Mouse (Mus musculus) lung, postnatal 0 days (tissue): Measurements from ENCODE around the gene Gna11. TPM values are rescaled to one million over a fixed set of nuclear protein-coding genes. Genes with fewer than 3 reads are reported as not detected.

Experiments used
- ATAC-seq: fragments of 200-750 bp; cut with Nextera tagmentation; 2 replicates; pipeline ENCODE4 v1.8.0; 2017; ENCODE audit warnings: moderate library complexity
- DNase-seq: peaks from one replicate; pipeline ENCODE4 v3.0.0-alpha.2; 2016; ENCODE audit warnings: low spot score
- H3K27ac ChIP-seq: fragments of 300-500 bp; sonication (generic); 2 replicates; pipeline ENCODE4 v1.5.1; 2014; ENCODE audit warnings: antibody characterized with exemption, mild to moderate bottlenecking, low read length, mixed read lengths
- H3K27me3 ChIP-seq: fragments of 300-500 bp; sonication (generic); replicated peaks from 2 replicates; pipeline ENCODE4 v1.6.1; 2014; ENCODE audit warnings: low read length, mixed read lengths; ENCODE audit not compliant: insufficient read depth
- H3K36me3 ChIP-seq: fragments of 300-500 bp; sonication (generic); 2 replicates; pipeline ENCODE4 v1.6.1; 2014; ENCODE audit warnings: low read length, mixed read lengths; ENCODE audit not compliant: insufficient read depth
- H3K4me1 ChIP-seq: fragments of 300-500 bp; sonication (generic); 2 replicates; pipeline ENCODE4 v1.6.1; 2014; ENCODE audit warnings: antibody characterized with exemption, low read depth, low read length, mixed read lengths; ENCODE audit not compliant: insufficient read depth
- H3K4me2 ChIP-seq: fragments of 300-500 bp; sonication (generic); replicated peaks from 2 replicates; pipeline ENCODE4 v1.6.1; 2014; ENCODE audit warnings: low read depth, mild to moderate bottlenecking, low read length, moderate library complexity, mixed read lengths
- H3K4me3 ChIP-seq: fragments of 300-500 bp; sonication (generic); 2 replicates; pipeline ENCODE4 v1.5.1; 2014; ENCODE audit warnings: low read depth, low read length
- H3K9ac ChIP-seq: fragments of 300-500 bp; sonication (generic); replicated peaks from 2 replicates; pipeline ENCODE4 v1.6.1; 2014; ENCODE audit warnings: low read depth, mild to moderate bottlenecking
- H3K9me3 ChIP-seq: fragments of 300-500 bp; sonication (generic); 2 replicates; pipeline ENCODE4 v1.6.1; 2016; ENCODE audit warnings: low read length, mixed read lengths
- CTCF ChIP-seq: IDR thresholded peaks from 2 replicates; pipeline ENCODE4 v1.5.1; 2016; ENCODE audit warnings: antibody characterized with exemption, mild to moderate bottlenecking
- EP300 ChIP-seq: IDR thresholded peaks from 2 replicates; pipeline ENCODE4 v1.6.1; 2016; ENCODE audit warnings: antibody characterized with exemption, mild to moderate bottlenecking, control low read depth
- WGBS: fragments of 180-500 bp; shearing (Covaris S2); extraction: QIAGEN DNeasy Blood & Tissue Kit; methylation state at CpG from one replicate; pipeline ENCODE4 v1.1.7; 2014; 5-methylcytosine and 5-hydroxymethylcytosine counted together
- polyA plus RNA-seq: library from polyadenylated mRNA; unstranded; fragments of >200 nt; fragmentation: Nextera tagmentation; extraction: Ambion mirVana; gene quantifications from 2 replicates; pipeline ENCODE4 v1.2.1, GENCODE M21; 2015

The Gna11 gene
- polyA plus RNA-seq, 1 experiment from 2014 or later, result 62.5 TPM

- TF ChIP-seq EP300 (no peak), CTCF (no peak)
- Histone ChIP-seq H3K27ac (peak overlapping the region; percentile 32; the same call in 1 of the 2 replicates), H3K9me3 (no peaks in the 10 kb centered on the region), H3K27me3 (no peaks in the 10 kb centered on the region), H3K4me2 (no peak overlapping the region), H3K36me3 (no peaks in the 10 kb centered on the region), H3K4me1 (peaks cover 24% of the 10 kb centered on the region; the same call in 1 of the 2 replicates), H3K9ac (no peak overlapping the region), H3K4me3 (no peak overlapping the region)
- 59% methylated on average over 5 of the region's 5 CpGs for WGBS
- DNase-seq, result peak; percentile 33
- no peak for ATAC-seq
Measured at GRCm38 (mm10) chr10:81546332-81546731, 1.3 kb upstream of the Gna11 start.

GRCm38 (mm10) chr10:81544296-81545160, 462 bp downstream of the Gna11 start:
- DNase-seq (no peak), ATAC-seq (peak; percentile 17)
- no peak for TF ChIP-seq CTCF

DNA sequence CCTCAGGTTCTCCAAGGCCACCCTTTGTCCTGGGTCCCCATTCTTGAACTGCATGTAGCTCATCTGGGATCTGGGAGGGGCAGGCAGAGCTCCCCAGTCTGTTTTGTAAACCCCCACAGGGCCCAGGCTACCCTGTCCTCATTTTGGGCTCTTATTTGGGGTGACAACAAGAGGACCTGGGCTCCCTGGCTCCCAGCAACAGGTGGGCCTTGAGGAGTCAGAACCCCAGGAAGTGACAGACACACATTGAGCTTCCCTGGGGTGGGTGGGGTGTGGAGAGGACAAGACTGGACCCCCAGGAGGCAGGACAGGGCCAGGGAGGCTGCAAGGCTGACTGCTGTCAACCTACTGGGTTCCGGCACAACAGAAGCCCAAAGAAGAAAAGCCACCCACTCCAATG, 1.4 kb downstream of the Gna11 start:
- Histone ChIP-seq H3K4me1 (peaks cover 23% of the 10 kb centered on the region; the same call in 1 of the 2 replicates), H3K9ac (peak overlapping the region; percentile 82), H3K4me2 (peak overlapping the region; percentile 96), H3K4me3 (peak overlapping the region; percentile 82; the same call in 1 of the 2 replicates), H3K9me3 (no peaks in the 10 kb centered on the region), H3K27me3 (no peaks in the 10 kb centered on the region), H3K36me3 (no peaks in the 10 kb centered on the region), H3K27ac (0 out of 2 replicates have a peak overlapping the region, but pooled peaks have one; percentile 45)
- DNase-seq (no peak), ATAC-seq (no peak)
- no peak for TF ChIP-seq EP300
- TF ChIP-seq CTCF, result no peak
- 56% methylated on average over 1 of the region's 1 CpGs for WGBS

More at GRCm38 (mm10) chr10:81544296-81545160, 462 bp downstream of the Gna11 start:
- Histone ChIP-seq H3K27ac (peak overlapping the region; percentile 45), H3K9ac (peak overlapping the region; percentile 82), H3K9me3 (no peaks in the 10 kb centered on the region), H3K4me1 (peaks cover 23% of the 10 kb centered on the region; the same call in 1 of the 2 replicates), H3K27me3 (no peaks in the 10 kb centered on the region), H3K4me3 (peak overlapping the region; percentile 82), H3K4me2 (peak overlapping the region; percentile 96), H3K36me3 (no peaks in the 10 kb centered on the region)
- under 1% methylated on average over 86 of the region's 93 CpGs for WGBS

- peak overlapping the region; percentile 64; the same call in 1 of the 2 replicates for H3K27ac ChIP-seq
Measured at GRCm38 (mm10) chr10:81542727-81543460, 2.1 kb downstream of the Gna11 start.

DNA sequence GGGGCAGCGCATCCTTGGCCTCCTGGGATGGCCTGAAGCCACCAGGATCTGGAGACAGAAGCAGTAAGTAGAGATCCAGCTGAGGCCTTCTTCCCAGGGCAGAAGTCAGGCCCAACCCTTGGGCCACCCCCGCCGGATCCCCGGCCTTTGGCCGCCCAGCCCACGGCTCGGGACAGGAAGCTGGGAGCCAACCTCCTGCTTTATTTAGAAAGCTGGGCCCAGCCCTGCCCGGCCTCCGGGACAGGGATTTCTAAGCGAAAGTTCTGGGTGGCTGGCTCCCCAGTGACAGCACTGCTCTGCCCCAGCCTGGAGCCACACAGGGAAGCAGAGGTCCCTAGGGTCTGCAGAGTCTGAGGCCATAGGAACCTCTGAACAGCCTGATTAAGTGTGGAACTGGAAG, 3.2 kb downstream of the Gna11 start:
- H3K36me3 ChIP-seq, result no peaks in the 10 kb centered on the region
- H3K4me3 ChIP-seq, result no peak overlapping the region
- H3K4me2 ChIP-seq, result peak overlapping the region; percentile 30
- peak overlapping the region; percentile 40; the same call in 1 of the 2 replicates for H3K9ac ChIP-seq
- TF ChIP-seq CTCF, result no peak
- TF ChIP-seq EP300, result no peak; the same call in 1 of the 2 replicates
- H3K27ac ChIP-seq, result peak overlapping the region; percentile 64
- H3K9me3 ChIP-seq, result no peaks in the 10 kb centered on the region
- H3K27me3 ChIP-seq, result no peaks in the 10 kb centered on the region
- WGBS, result 41% methylated on average over 10 of the region's 10 CpGs
- peak; percentile 49 for DNase-seq
- H3K4me1 ChIP-seq, result peaks cover 23% of the 10 kb centered on the region; the same call in 1 of the 2 replicates
- ATAC-seq, result no peak

More at GRCm38 (mm10) chr10:81542727-81543460, 2.1 kb downstream of the Gna11 start:
- Histone ChIP-seq H3K4me2 (no peak overlapping the region), H3K4me3 (no peak overlapping the region), H3K27me3 (no peaks in the 10 kb centered on the region), H3K36me3 (no peaks in the 10 kb centered on the region), H3K4me1 (peaks cover 23% of the 10 kb centered on the region; the same call in 1 of the 2 replicates), H3K9ac (0 out of 2 replicates have a peak overlapping the region, but pooled peaks have one; percentile 40), H3K9me3 (no peaks in the 10 kb centered on the region)
- ATAC-seq (no peak), DNase-seq (no peak)
- TF ChIP-seq EP300 (no peak), CTCF (no peak)
- WGBS, result 71% methylated on average over 7 of the region's 7 CpGs

DNA sequence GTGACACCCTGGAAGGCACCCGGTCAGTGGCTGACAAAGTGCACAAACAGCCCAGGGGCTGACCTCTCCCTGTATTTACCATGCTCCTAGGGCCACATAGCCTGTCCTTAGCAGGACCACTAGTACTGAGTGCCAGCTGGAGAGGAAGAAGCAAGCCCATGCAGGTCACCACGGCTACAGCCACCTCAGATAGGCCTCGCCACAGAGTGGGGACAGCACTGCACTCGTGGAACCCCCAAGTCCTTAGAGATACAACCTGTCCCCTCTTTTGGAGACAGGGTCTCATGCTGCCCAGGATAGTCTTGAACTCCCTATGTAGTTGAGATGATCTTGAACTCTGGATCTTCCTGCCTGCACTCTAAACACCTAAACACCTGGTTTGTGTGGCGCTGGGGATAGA, 3.6 kb downstream of the Gna11 start:
- Histone ChIP-seq H3K4me3 (no peak overlapping the region), H3K36me3 (no peaks in the 10 kb centered on the region), H3K9ac (0 out of 2 replicates have a peak overlapping the region, but pooled peaks have one; percentile 40), H3K27me3 (no peaks in the 10 kb centered on the region), H3K4me1 (peaks cover 23% of the 10 kb centered on the region; the same call in 1 of the 2 replicates), H3K9me3 (no peaks in the 10 kb centered on the region), H3K27ac (peak overlapping the region; percentile 64), H3K4me2 (peak overlapping the region; percentile 30)
- DNase-seq (no peak), ATAC-seq (no peak)
- WGBS, result 72% methylated on average over 5 of the region's 5 CpGs
- TF ChIP-seq CTCF (no peak), EP300 (no peak)
